Mouse (Mus musculus) G1E (cell line): ENCODE measurements at regions not wholly inside any gene's neighbourhood (a gene's known extent, or its start where the extent isn't known, plus 50 kb on each side); places are given as distances from the start of the nearest gene placed in this dataset.

Source experiments
- CTCF ChIP-seq: IDR thresholded peaks from 2 replicates; pipeline ENCODE4 v1.5.1; 2012; ENCODE audit warnings: low read depth, low read length, inconsistent platforms, mixed read lengths
- GATA1 ChIP-seq: IDR thresholded peaks from 2 replicates; pipeline ENCODE4 v1.6.1; 2012; ENCODE audit warnings: borderline replicate concordance, low read length, inconsistent platforms, mixed read lengths
- GATA2 ChIP-seq: IDR thresholded peaks from 2 replicates; pipeline ENCODE4 v1.6.1; 2012; ENCODE audit warnings: low read depth, low read length, inconsistent platforms, borderline replicate concordance
- POLR2AphosphoS5 ChIP-seq: IDR thresholded peaks from 2 replicates; pipeline ENCODE4 v1.6.1; 2012; ENCODE audit warnings: low read depth, low read length, inconsistent platforms; ENCODE audit not compliant: insufficient replicate concordance
- TAL1 ChIP-seq: conservative IDR thresholded peaks from 2 replicates; pipeline ENCODE4 v1.6.1; 2012; ENCODE audit warnings: low read depth, low read length, inconsistent platforms, mixed read lengths

DNA sequence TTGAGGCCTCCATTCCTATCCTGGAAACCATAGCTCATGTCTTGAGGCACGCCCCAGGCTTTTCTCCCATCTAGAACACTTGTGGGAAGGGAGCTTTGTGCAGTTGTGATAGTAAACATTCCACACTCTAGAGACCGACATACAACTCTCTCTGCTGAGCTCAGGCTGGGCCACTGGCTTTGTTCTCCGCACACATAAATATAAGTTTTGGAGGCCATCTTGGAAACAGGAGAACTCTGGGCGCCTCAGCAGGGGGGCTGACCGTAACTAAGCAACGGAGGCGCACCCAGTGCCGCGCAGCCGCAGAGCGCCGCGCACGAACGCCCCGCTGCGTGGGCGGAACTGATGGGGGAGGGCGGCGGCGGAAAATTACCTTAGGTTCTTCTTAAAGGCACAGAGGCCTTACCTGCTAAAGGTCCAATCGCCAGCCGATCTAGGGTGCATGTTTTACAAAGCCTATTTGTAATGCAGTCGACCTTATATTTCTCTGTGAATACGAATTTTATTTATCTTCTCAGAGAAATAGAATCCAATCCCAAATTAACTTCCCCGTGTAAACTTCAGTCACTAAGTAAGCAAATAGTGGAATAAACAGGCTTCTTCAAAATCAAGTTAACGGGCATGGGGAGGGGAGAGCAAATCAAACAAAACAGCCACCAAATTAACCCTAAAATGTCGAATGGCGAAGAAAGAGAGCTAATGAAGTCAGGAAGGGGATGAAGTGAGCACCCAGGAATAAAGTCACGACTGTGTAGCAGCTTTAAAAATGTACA is 65.2 kb upstream of the Chd2 start:
- TF ChIP-seq CTCF: no peak
- TF ChIP-seq GATA1: no peak
- TF ChIP-seq POLR2AphosphoS5: no peak
- TF ChIP-seq TAL1: no peak
- TF ChIP-seq GATA2: no peak
